Mouse (Mus musculus): ENCODE results near the gene Akip1. TPM values are rescaled to one million over a fixed set of nuclear protein-coding genes. Genes with fewer than 3 reads are reported as not detected.

Akip1 gene
- total and polyA plus RNA-seq, 2 experiments from 2014 or later, result 6.9 to 29.5 TPM

- Histone ChIP-seq H3K9ac (replicated peaks; ENCODE audit: low read depth, low read length) (no peak overlapping the region), H3K36me3 (replicated peaks; ENCODE audit: control insufficient read depth, insufficient read depth, low read length) (no peaks in the 10 kb centered on the region), H3K27me3 (ENCODE audit: control insufficient read depth, insufficient read depth, low read length) (no peaks in the 10 kb centered on the region), H3K27ac (ENCODE audit: low read depth) (no peak overlapping the region), H3K4me1 (ENCODE audit: control insufficient read depth, insufficient read depth) (peaks cover 12% of the 10 kb centered on the region), H3K4me2 (ENCODE audit: low read depth, low read length) (no peak overlapping the region), H3K9me3 (replicated peaks; ENCODE audit: control insufficient read depth, low read length) (no peaks in the 10 kb centered on the region), H3K4me3 (ENCODE audit: low read depth, low read length) (no peak overlapping the region)
- ATAC-seq (ENCODE audit: insufficient read depth, low read depth) (no peak), DNase-seq (ENCODE audit: low spot score) (no peak)
- WGBS, result 84% methylated on average over 3 of the region's 3 CpGs
- TF ChIP-seq EP300 (IDR thresholded peaks at IDR 0.05; ENCODE audit: low read depth) (no peak), CTCF (IDR thresholded peaks at IDR 0.05; ENCODE audit: low read depth) (no peak)
These were observed 52.8 kb downstream of the Akip1 start for GRCm38 (mm10) chr7:109756291-109756690.

Other genes with a start within 250 kb of the Akip1 start
- gene Trim66, start 195.6 kb upstream of the Akip1 start, total RNA-seq (2014; rRNA removed; ENCODE audit: low replicate concordance), result 0.08 TPM in 1 of 2 replicates, not detected in the other
- not detected in 2 replicates for gene Trim66, start 195.6 kb upstream of the Akip1 start, polyA plus RNA-seq (2015; fragmentation: Nextera tagmentation; extraction: Ambion mirVana)
- 267 and 380 TPM in 2 replicates for gene Rpl27a, start 184.5 kb upstream of the Akip1 start, total RNA-seq (2014; rRNA removed; ENCODE audit: low replicate concordance)
- gene Rpl27a, start 184.5 kb upstream of the Akip1 start, polyA plus RNA-seq (2015; fragmentation: Nextera tagmentation; extraction: Ambion mirVana), result 66.4 and 68.8 TPM in 2 replicates
- gene St5, start 85 bp upstream of the Akip1 start, total RNA-seq (2014; rRNA removed; ENCODE audit: low replicate concordance), result 58.8 and 60.7 TPM in 2 replicates
- gene St5, start 85 bp upstream of the Akip1 start, polyA plus RNA-seq (2015; fragmentation: Nextera tagmentation; extraction: Ambion mirVana), result 26.9 and 28.8 TPM in 2 replicates
- 0.27 TPM in 1 of 2 replicates, not detected in the other for gene BC051019, start 20.2 kb downstream of the Akip1 start, total RNA-seq (2014; rRNA removed; ENCODE audit: low replicate concordance)
- gene BC051019, start 20.2 kb downstream of the Akip1 start, polyA plus RNA-seq (2015; fragmentation: Nextera tagmentation; extraction: Ambion mirVana), result 0.48 TPM in 1 of 2 replicates, not detected in the other
- gene Ascl3, start 28.0 kb downstream of the Akip1 start, total RNA-seq (2014; rRNA removed; ENCODE audit: low replicate concordance), result not detected in 2 replicates
- 0.34 TPM in 1 of 2 replicates, not detected in the other for gene Ascl3, start 28.0 kb downstream of the Akip1 start, polyA plus RNA-seq (2015; fragmentation: Nextera tagmentation; extraction: Ambion mirVana)
- gene Tmem9b, start 49.2 kb downstream of the Akip1 start, total RNA-seq (2014; rRNA removed; ENCODE audit: low replicate concordance), result 111 and 142 TPM in 2 replicates
- 72.9 and 74.8 TPM in 2 replicates for gene Tmem9b, start 49.2 kb downstream of the Akip1 start, polyA plus RNA-seq (2015; fragmentation: Nextera tagmentation; extraction: Ambion mirVana)
- gene Nrip3, start 78.3 kb downstream of the Akip1 start, total RNA-seq (2014; rRNA removed; ENCODE audit: low replicate concordance), result 0.15 and 0.53 TPM in 2 replicates
- 0.18 and 0.33 TPM in 2 replicates for gene Nrip3, start 78.3 kb downstream of the Akip1 start, polyA plus RNA-seq (2015; fragmentation: Nextera tagmentation; extraction: Ambion mirVana)
- 9.7 and 16.8 TPM in 2 replicates for gene Scube2, start 162.0 kb downstream of the Akip1 start, total RNA-seq (2014; rRNA removed; ENCODE audit: low replicate concordance)
- gene Scube2, start 162.0 kb downstream of the Akip1 start, polyA plus RNA-seq (2015; fragmentation: Nextera tagmentation; extraction: Ambion mirVana), result 6.4 and 8.3 TPM in 2 replicates

Data from heart, postnatal 0 days (tissue).